Mouse (Mus musculus): Measurements from ENCODE around the gene Sdhc. TPM values are rescaled to one million over a fixed set of nuclear protein-coding genes. Genes with fewer than 3 reads are reported as not detected.
"Not testable (repeated sequence)": the region's sequence is repeated elsewhere in the genome, so short reads cannot be mapped to it uniquely, and the experiment has no call there.

Sdhc gene
- polyA plus RNA-seq, 1 experiment from 2014 or later, result 259 TPM

GRCm38 (mm10) chr1:171157965-171158364, 7.6 kb upstream of the Sdhc start:
- Histone ChIP-seq H3K27me3 (ENCODE audit: control insufficient read depth, insufficient read depth, low read length) (peaks cover 15% of the 10 kb centered on the region), H3K9ac (ENCODE audit: low read depth, low read length) (no peak overlapping the region), H3K4me1 (replicated peaks; ENCODE audit: control insufficient read depth, insufficient read depth, low read length) (peaks cover 2% of the 10 kb centered on the region; the same call in 1 of the 2 replicates), H3K9me3 (ENCODE audit: control insufficient read depth, low read length) (no peaks in the 10 kb centered on the region), H3K4me2 (replicated peaks; ENCODE audit: low read depth, low read length) (no peak overlapping the region), H3K27ac (ENCODE audit: low read depth, low read length) (no peak overlapping the region), H3K36me3 (ENCODE audit: control insufficient read depth, insufficient read depth, low read length) (no peaks in the 10 kb centered on the region), H3K4me3 (ENCODE audit: low read depth, low read length) (no peak overlapping the region)
- ATAC-seq (ENCODE audit: low FRiP score) (no peak), DNase-seq (ENCODE audit: low spot score) (no peak)

DNA sequence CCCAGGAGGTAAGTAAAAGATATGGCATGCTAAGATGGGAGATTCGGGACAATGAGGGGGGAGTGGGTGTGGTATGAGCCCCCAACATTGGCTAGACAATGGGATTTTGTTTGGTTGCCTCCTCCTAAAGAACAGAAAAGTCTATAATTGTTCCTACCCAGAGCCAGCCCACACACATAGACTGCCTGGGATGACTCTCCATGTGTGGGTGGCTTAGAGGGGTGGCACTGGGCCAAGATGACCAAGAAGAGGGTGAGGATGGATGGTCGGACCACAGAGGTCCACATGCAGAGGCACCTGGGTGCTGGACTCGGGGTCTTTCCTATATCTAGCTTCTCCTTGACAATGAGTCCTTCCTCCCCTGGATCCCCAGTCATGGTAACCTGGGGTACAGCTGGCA, 6.2 kb upstream of the Sdhc start:
- no peak overlapping the region for H3K4me3 ChIP-seq (ENCODE audit: low read depth, low read length)
- peaks cover 15% of the 10 kb centered on the region for H3K27me3 ChIP-seq (ENCODE audit: control insufficient read depth, insufficient read depth, low read length)
- DNase-seq (ENCODE audit: low spot score) (no peak), ATAC-seq (ENCODE audit: low FRiP score) (no peak)
- no peak overlapping the region for H3K9ac ChIP-seq (ENCODE audit: low read depth, low read length)
- no peaks in the 10 kb centered on the region for H3K9me3 ChIP-seq (ENCODE audit: control insufficient read depth, low read length)
- 76% methylated on average over 3 of the region's 3 CpGs for WGBS
- H3K27ac ChIP-seq (ENCODE audit: low read depth, low read length), result no peak overlapping the region
- no peak overlapping the region for H3K4me2 ChIP-seq (replicated peaks; ENCODE audit: low read depth, low read length)
- peaks cover 2% of the 10 kb centered on the region; the same call in 1 of the 2 replicates for H3K4me1 ChIP-seq (replicated peaks; ENCODE audit: control insufficient read depth, insufficient read depth, low read length)
- H3K36me3 ChIP-seq (ENCODE audit: control insufficient read depth, insufficient read depth, low read length), result no peaks in the 10 kb centered on the region

DNA sequence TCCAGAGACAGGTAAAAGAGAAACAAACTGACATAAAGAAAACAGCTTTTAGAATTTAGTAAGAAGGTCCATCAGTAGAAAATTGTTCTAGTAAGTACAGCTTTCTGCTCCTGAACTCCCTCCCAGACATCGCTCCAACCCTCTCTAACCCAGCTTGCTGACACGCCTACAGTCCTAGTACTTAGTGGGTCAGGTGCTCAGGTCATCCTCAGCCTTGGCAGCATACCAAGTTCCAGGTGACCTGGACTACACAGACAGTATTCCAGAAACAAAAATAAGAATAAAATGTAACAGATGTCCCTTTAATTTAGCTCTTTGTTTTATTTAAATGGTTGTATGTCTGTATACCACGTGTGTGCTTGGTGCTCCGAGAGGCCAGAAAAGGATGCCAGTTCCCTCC, 1.6 kb upstream of the Sdhc start:
- H3K4me3 ChIP-seq (ENCODE audit: low read depth, low read length), result no peak overlapping the region
- H3K27ac ChIP-seq (ENCODE audit: low read depth, low read length), result no peak overlapping the region
- H3K9ac ChIP-seq (ENCODE audit: low read depth, low read length), result no peak overlapping the region
- WGBS, result 91% methylated on average over 4 of the region's 4 CpGs
- ATAC-seq (ENCODE audit: low FRiP score), result no peak
- H3K9me3 ChIP-seq (ENCODE audit: control insufficient read depth, low read length), result no peaks in the 10 kb centered on the region
- H3K4me2 ChIP-seq (replicated peaks; ENCODE audit: low read depth, low read length), result no peak overlapping the region
- no peak for DNase-seq (ENCODE audit: low spot score)
- no peaks in the 10 kb centered on the region for H3K27me3 ChIP-seq (ENCODE audit: control insufficient read depth, insufficient read depth, low read length)
- no peaks in the 10 kb centered on the region for H3K36me3 ChIP-seq (ENCODE audit: control insufficient read depth, insufficient read depth, low read length)
- no peaks in the 10 kb centered on the region for H3K4me1 ChIP-seq (replicated peaks; ENCODE audit: control insufficient read depth, insufficient read depth, low read length)

- H3K9me3 ChIP-seq (ENCODE audit: control insufficient read depth, low read length), result no peaks in the 10 kb centered on the region
- ATAC-seq (ENCODE audit: low FRiP score) (peak; percentile 17; the same call in 1 of the 2 replicates), DNase-seq (ENCODE audit: low spot score) (peak; percentile 51)
- H3K4me1 ChIP-seq (replicated peaks; ENCODE audit: control insufficient read depth, insufficient read depth, low read length), result no peaks in the 10 kb centered on the region
- H3K4me3 ChIP-seq (ENCODE audit: low read depth, low read length), result peak overlapping the region; percentile 72
- 7% methylated on average over 18 of the region's 18 CpGs for whole genome bisulfite sequencing
- H3K36me3 ChIP-seq (ENCODE audit: control insufficient read depth, insufficient read depth, low read length), result no peaks in the 10 kb centered on the region
- peak overlapping the region; percentile 54 for H3K9ac ChIP-seq (ENCODE audit: low read depth, low read length)
- peak overlapping the region; percentile 63 for H3K4me2 ChIP-seq (replicated peaks; ENCODE audit: low read depth, low read length)
- H3K27me3 ChIP-seq (ENCODE audit: control insufficient read depth, insufficient read depth, low read length), result no peaks in the 10 kb centered on the region
- no peak overlapping the region for H3K27ac ChIP-seq (ENCODE audit: low read depth, low read length)
Observed at GRCm38 (mm10) chr1:171150838-171151391, 512 bp upstream of the Sdhc start.

- not testable (repeated sequence) for H3K36me3 ChIP-seq (ENCODE audit: control insufficient read depth, insufficient read depth, low read length); H3K27me3 ChIP-seq (ENCODE audit: control insufficient read depth, insufficient read depth, low read length); H3K27ac ChIP-seq (ENCODE audit: low read depth, low read length); H3K4me1 ChIP-seq (replicated peaks; ENCODE audit: control insufficient read depth, insufficient read depth, low read length); DNase-seq (ENCODE audit: low spot score); H3K4me2 ChIP-seq (replicated peaks; ENCODE audit: low read depth, low read length); H3K9ac ChIP-seq (ENCODE audit: low read depth, low read length); H3K9me3 ChIP-seq (ENCODE audit: control insufficient read depth, low read length); H3K4me3 ChIP-seq (ENCODE audit: low read depth, low read length); ATAC-seq (ENCODE audit: low FRiP score)
- WGBS, result 92% methylated on average over 9 of the region's 11 CpGs
Observed at GRCm38 (mm10) chr1:171142981-171143380, 7.4 kb downstream of the Sdhc start.

GRCm38 (mm10) chr1:171137486-171138155, 12.8 kb downstream of the Sdhc start:
- not testable (repeated sequence) for H3K36me3 ChIP-seq (ENCODE audit: control insufficient read depth, insufficient read depth, low read length); H3K4me2 ChIP-seq (replicated peaks; ENCODE audit: low read depth, low read length); DNase-seq (ENCODE audit: low spot score); H3K27ac ChIP-seq (ENCODE audit: low read depth, low read length); H3K4me3 ChIP-seq (ENCODE audit: low read depth, low read length); H3K4me1 ChIP-seq (replicated peaks; ENCODE audit: control insufficient read depth, insufficient read depth, low read length); ATAC-seq (ENCODE audit: low FRiP score); H3K27me3 ChIP-seq (ENCODE audit: control insufficient read depth, insufficient read depth, low read length); H3K9ac ChIP-seq (ENCODE audit: low read depth, low read length); H3K9me3 ChIP-seq (ENCODE audit: control insufficient read depth, low read length)
- WGBS, result 91% methylated on average over 8 of the region's 8 CpGs

GRCm38 (mm10) chr1:171135600-171135999, 14.8 kb downstream of the Sdhc start:
- WGBS, result 98% methylated on average over 2 of the region's 2 CpGs
- DNase-seq (ENCODE audit: low spot score), result no peak

DNA sequence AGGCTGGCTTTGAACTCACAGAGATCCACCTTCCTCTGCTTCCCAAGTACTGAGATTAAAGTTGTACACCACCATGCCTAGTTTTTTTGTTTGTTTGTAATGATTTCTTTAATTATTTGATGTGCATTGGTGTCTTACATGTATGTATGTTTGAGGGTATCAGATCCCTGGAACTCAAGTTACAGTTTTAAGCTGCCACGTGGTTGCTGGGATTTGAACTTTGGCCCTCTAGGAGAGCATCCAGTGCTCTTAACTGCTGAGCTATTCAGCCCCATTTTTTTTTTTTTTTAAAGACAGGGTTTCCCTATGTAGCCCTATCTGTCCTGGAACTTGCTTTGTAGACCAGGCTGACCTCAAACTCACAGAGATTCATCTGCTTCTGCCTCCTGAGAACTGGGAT, 19.4 kb downstream of the Sdhc start:
- no peak overlapping the region for H3K4me3 ChIP-seq (ENCODE audit: low read depth, low read length)
- no peak for ATAC-seq (ENCODE audit: low FRiP score)
- no peak for DNase-seq (ENCODE audit: low spot score)
- no peaks in the 10 kb centered on the region for H3K4me1 ChIP-seq (replicated peaks; ENCODE audit: control insufficient read depth, insufficient read depth, low read length)
- 89% methylated on average over 1 of the region's 1 CpGs for WGBS
- no peak overlapping the region for H3K9ac ChIP-seq (ENCODE audit: low read depth, low read length)
- no peaks in the 10 kb centered on the region for H3K9me3 ChIP-seq (ENCODE audit: control insufficient read depth, low read length)
- H3K27me3 ChIP-seq (ENCODE audit: control insufficient read depth, insufficient read depth, low read length), result no peaks in the 10 kb centered on the region
- H3K36me3 ChIP-seq (ENCODE audit: control insufficient read depth, insufficient read depth, low read length), result no peaks in the 10 kb centered on the region
- H3K27ac ChIP-seq (ENCODE audit: low read depth, low read length), result no peak overlapping the region
- H3K4me2 ChIP-seq (replicated peaks; ENCODE audit: low read depth, low read length), result no peak overlapping the region

More at GRCm38 (mm10) chr1:171135600-171135999, 14.8 kb downstream of the Sdhc start:
- no peaks in the 10 kb centered on the region for H3K9me3 ChIP-seq (ENCODE audit: control insufficient read depth, low read length)
- no peak overlapping the region for H3K4me3 ChIP-seq (ENCODE audit: low read depth, low read length)
- no peak overlapping the region for H3K9ac ChIP-seq (ENCODE audit: low read depth, low read length)
- no peaks in the 10 kb centered on the region for H3K4me1 ChIP-seq (replicated peaks; ENCODE audit: control insufficient read depth, insufficient read depth, low read length)
- peaks cover 3% of the 10 kb centered on the region for H3K36me3 ChIP-seq (ENCODE audit: control insufficient read depth, insufficient read depth, low read length)
- no peaks in the 10 kb centered on the region for H3K27me3 ChIP-seq (ENCODE audit: control insufficient read depth, insufficient read depth, low read length)
- H3K27ac ChIP-seq (ENCODE audit: low read depth, low read length), result no peak overlapping the region
- no peak for ATAC-seq (ENCODE audit: low FRiP score)
- no peak overlapping the region for H3K4me2 ChIP-seq (replicated peaks; ENCODE audit: low read depth, low read length)

DNA sequence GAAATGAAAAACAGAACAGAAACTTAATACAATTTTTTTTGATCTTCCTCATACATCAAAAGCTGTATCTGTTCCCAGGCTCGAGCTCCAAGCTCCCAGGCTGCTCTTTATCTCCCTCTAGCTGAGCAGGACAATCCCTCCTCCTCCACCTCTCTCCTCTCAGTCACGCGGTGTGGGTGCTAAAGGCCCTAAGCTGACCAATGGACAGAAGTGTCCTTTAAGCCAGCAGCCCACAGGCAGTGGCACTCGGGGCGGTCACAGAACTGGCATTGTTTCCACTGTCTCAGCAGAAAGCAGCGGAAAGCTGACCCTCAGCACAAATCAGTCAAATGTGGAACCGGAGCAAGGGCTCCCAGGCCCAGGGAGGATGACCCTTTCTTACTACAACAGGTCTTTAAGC, 21.2 kb downstream of the Sdhc start:
- Histone ChIP-seq H3K27me3 (ENCODE audit: control insufficient read depth, insufficient read depth, low read length) (no peaks in the 10 kb centered on the region), H3K4me3 (ENCODE audit: low read depth, low read length) (no peak overlapping the region), H3K4me1 (replicated peaks; ENCODE audit: control insufficient read depth, insufficient read depth, low read length) (no peaks in the 10 kb centered on the region), H3K27ac (ENCODE audit: low read depth, low read length) (no peak overlapping the region), H3K9me3 (ENCODE audit: control insufficient read depth, low read length) (no peaks in the 10 kb centered on the region), H3K36me3 (ENCODE audit: control insufficient read depth, insufficient read depth, low read length) (no peaks in the 10 kb centered on the region), H3K4me2 (replicated peaks; ENCODE audit: low read depth, low read length) (no peak overlapping the region), H3K9ac (ENCODE audit: low read depth, low read length) (no peak overlapping the region)
- WGBS, result 58% methylated on average over 7 of the region's 7 CpGs
- DNase-seq (ENCODE audit: low spot score) (no peak), ATAC-seq (ENCODE audit: low FRiP score) (no peak)

Measured in hindbrain, embryonic 11.5 days (tissue).